Mouse (Mus musculus) G1E (cell line): ENCODE results near the gene Gm11096.

Experiments
- CTCF ChIP-seq: IDR thresholded peaks from 2 replicates; pipeline ENCODE4 v1.5.1; 2012; ENCODE audit warnings: low read depth, low read length, inconsistent platforms, mixed read lengths
- TAL1 ChIP-seq: conservative IDR thresholded peaks from 2 replicates; pipeline ENCODE4 v1.6.1; 2012; ENCODE audit warnings: low read depth, low read length, inconsistent platforms, mixed read lengths

- no peak for TF ChIP-seq CTCF
- no peak for TF ChIP-seq TAL1
Observed at GRCm38 (mm10) chr17:81468941-81469340, 27.4 kb downstream of the Gm11096 start.
